Mouse (Mus musculus): ENCODE results near the gene Ppp5c. TPM values are rescaled to one million over a fixed set of nuclear protein-coding genes. Genes with fewer than 3 reads are reported as not detected.
"Not testable (repeated sequence)": the region's sequence is repeated elsewhere in the genome, so short reads cannot be mapped to it uniquely, and the experiment has no call there.

Gene Ppp5c
- 100 to 1,000 TPM; 148 to 155 TPM for total RNA-seq (2021)
- long read RNA-seq, experiment 1, transcript Ppp5c-201 (13 exons, 2,072 nt), result major isoform, 109 of 136 reads
- long read RNA-seq, experiment 1, partial matches to known transcripts, result 5 of 136 reads
- long read RNA-seq, experiment 1, other reads (novel, unspliced or antisense), result 21 of 136 reads
- long read RNA-seq, experiment 2, transcript Ppp5c-201 (13 exons, 2,072 nt), result major isoform, 151 of 192 reads
- long read RNA-seq, experiment 2, partial matches to known transcripts, result 10 of 192 reads
- long read RNA-seq, experiment 2, other reads (novel, unspliced or antisense), result 29 of 192 reads

GRCm38 (mm10) chr7:17027588-17028343 lies at the start of gene Ppp5c:
Ppp5c (minus strand) TSS chr7:17027924.
- peak within 1 kb of the TSS; percentile 95 for H3K4me3 ChIP-seq
- peak within 1 kb of the TSS; percentile 99 for H3K27ac ChIP-seq
- DNase-seq (ENCODE audit: low spot score in 2 of 2), result peak; percentile 81 to 88
- TF ChIP-seq CTCF (conservative IDR thresholded peaks at IDR 0.05), result peak; percentile 1; the same call in 1 of the 2 replicates

DNA sequence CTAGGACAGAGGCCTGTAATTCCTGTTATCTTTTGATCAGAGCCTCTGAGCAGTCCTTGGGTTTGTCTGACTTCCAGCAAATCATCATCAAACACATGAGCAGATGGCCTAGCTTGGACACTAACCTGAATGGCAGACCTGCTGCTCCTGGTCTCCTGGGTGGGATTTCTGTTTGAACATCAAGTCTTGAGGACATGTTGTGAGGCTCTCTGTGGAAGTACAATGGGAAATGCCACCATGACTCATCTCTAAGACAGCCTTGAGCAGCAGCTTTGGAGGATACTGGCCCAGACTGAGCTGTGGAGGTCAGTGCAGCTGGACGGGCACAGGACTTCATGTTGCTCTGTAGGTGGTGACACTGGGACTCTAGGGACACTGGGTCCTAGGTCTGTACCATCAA lies 48.8 kb upstream of the Ppp5c start:
- no peak overlapping the region for H3K27ac ChIP-seq

DNA sequence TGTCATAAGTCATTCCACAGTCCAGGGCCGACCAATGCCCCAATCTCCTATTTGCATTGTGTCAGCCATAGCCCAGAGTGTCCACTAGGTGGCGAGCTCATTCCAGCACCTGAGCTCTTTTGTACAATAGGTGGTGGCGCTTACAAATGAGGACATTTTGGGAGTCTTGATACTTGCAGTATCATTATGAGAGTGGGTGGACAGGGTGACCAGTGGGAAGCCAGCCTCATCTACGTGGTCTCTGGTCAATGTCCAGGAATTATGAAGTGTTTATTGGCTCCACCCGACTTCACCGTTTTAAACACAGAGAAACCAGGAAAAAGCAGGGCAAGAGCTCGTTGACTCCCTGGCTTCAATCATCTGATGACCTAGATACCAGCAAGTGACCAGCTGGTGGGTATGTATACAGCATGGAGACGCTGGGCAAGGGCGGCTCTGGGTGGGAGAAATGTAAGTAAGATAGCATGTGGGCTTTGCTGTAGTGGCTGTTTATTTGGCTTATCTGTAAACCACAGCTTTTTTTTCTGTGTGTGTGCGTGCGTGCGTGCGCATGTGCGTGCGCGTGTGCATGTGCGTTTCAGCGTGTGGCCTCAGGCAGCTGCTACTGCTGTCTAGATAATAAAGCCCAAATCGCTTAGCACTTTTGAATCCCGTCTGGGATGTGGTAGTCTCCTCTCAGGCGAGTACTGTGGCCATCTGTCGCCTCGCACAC lies 46.3 kb upstream of the Ppp5c start, which contains the start of gene Psg16:
Psg16 (plus strand) TSS at position 137 of the 712 bp plus-strand sequence.
- Histone ChIP-seq H3K4me3 (peak within 1 kb of the TSS; percentile 44), H3K27ac (peak within 1 kb of the TSS; percentile 24; the same call in 1 of the 2 replicates)
- peak; percentile 96 for TF ChIP-seq CTCF (conservative IDR thresholded peaks at IDR 0.05)
- DNase-seq (ENCODE audit: low spot score in 2 of 2), result peak; percentile 50 to 73

More for the DNA sequence above, 48.8 kb upstream of the Ppp5c start:
- no peak for DNase-seq (ENCODE audit: low spot score in 2 of 2)
- H3K4me3 ChIP-seq, result no peak overlapping the region
- TF ChIP-seq CTCF (conservative IDR thresholded peaks at IDR 0.05), result no peak

- Histone ChIP-seq H3K27ac (no peak overlapping the region), H3K4me3 (no peak overlapping the region)
- no peak for TF ChIP-seq CTCF (conservative IDR thresholded peaks at IDR 0.05)
These were observed 45.8 kb upstream of the Ppp5c start for GRCm38 (mm10) chr7:17073513-17073903.

DNA sequence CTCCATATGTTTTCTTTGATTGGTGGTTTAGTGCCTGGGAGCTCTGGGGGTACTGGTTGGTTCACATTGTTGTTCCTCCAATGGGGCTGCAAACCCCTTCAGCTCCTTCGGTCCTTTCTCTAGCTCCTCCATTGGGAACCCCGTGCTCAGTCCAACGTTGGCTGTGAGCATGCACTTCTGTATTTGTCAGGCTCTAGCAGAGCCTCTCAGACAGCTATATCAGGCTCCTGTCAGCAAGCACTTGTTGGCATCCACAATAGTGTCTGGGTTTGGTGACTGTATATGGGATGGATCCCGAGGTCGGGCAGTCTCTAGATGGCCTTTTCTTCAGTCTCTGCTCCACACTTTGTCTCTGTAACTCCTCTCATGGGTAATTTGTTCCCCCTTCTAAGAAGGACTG lies 39.9 kb upstream of the Ppp5c start:
- not testable (repeated sequence) for DNase-seq (ENCODE audit: low spot score in 2 of 2); H3K4me3 ChIP-seq

More at GRCm38 (mm10) chr7:17073513-17073903, 45.8 kb upstream of the Ppp5c start:
- DNase-seq (ENCODE audit: low spot score in 2 of 2), result no peak

GRCm38 (mm10) chr7:17067000-17067399 lies 39.3 kb upstream of the Ppp5c start:
- no peak for DNase-seq (ENCODE audit: low spot score in 2 of 2)
- H3K4me3 ChIP-seq, result no peak overlapping the region
- TF ChIP-seq CTCF (conservative IDR thresholded peaks at IDR 0.05), result no peak
- H3K27ac ChIP-seq, result no peak overlapping the region

More for the DNA sequence above, 39.9 kb upstream of the Ppp5c start:
- not testable (repeated sequence) for H3K27ac ChIP-seq

DNA sequence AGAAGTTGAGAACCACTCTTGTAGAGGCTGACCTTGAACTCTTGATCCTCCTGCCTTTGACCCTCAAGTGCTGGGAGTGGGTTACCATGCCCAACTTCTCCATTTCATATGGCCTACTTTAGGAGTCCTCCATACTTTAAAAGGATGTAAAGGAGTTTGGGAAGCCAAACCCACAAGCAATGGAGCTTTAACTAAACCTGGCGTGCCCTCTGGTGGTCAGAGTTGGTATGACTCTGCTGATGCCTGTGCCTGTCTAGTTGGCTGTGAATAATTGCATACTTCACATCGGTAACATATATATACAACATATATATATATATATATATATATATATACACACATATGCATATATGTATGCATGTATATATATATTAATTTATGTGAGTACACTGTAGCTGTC lies 38.7 kb upstream of the Ppp5c start:
- peak; percentile 95 for TF ChIP-seq CTCF (conservative IDR thresholded peaks at IDR 0.05)
- peak; percentile 72 to 94 for DNase-seq (ENCODE audit: low spot score in 2 of 2)
- Histone ChIP-seq H3K4me3 (no peak overlapping the region), H3K27ac (no peak overlapping the region)

- TF ChIP-seq CTCF (conservative IDR thresholded peaks at IDR 0.05), result no peak
- no peak for DNase-seq (ENCODE audit: low spot score in 2 of 2)
- no peak overlapping the region for H3K4me3 ChIP-seq
- no peak overlapping the region for H3K27ac ChIP-seq
These were observed 37.9 kb upstream of the Ppp5c start for GRCm38 (mm10) chr7:17065620-17066019.

DNA sequence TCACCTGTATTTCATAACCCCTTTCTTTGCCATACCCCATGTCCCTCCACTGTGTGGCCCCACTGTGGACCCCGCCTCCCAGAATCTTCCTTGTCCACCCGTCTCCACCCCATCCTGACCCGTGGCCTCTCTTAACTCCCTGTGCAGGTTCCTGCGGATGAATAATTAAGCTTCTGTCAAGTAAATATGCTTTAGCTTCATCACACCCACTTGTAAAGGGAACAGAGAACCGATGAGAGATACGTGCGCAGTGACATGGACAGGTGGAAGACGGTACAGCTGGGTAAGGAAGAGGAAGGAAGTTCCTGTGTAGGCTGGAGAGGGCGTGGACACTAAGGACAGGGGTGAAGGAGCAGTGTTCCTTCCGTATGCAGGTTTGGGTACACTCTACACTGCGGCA lies 35.1 kb upstream of the Ppp5c start:
- DNase-seq (ENCODE audit: low spot score in 2 of 2), result no peak
- Histone ChIP-seq H3K4me3 (peak overlapping the region; percentile 47), H3K27ac (peak overlapping the region; percentile 94; the same call in 1 of the 2 replicates)
- TF ChIP-seq CTCF (conservative IDR thresholded peaks at IDR 0.05), result no peak

DNA sequence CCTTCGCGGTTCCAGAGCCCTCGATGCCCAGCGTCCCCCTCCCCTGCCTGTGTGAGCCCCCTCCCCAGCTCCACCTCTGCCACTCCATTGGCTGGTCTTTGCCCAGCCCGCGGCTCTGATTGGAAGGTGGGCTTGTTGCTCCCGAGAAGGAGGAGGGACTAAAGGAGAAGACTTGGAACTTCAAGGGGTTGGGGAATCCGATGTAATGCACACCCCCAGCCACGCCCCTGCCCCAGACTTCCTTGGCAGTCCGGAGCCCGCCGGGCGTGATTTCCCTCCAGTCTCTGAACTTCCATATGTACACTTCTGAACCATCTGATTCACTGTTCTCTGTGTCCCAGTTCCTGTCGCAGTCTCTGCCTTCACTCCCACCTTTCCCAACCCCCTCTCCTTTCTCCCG lies 34.7 kb upstream of the Ppp5c start, which contains the start of gene Hif3a:
Hif3a (minus strand) TSS at position 39 of the 400 bp plus-strand sequence.
- peak; percentile 42 to 51 for DNase-seq (ENCODE audit: low spot score in 2 of 2)
- H3K27ac ChIP-seq, result peak within 1 kb of the TSS; percentile 94
- no peak for TF ChIP-seq CTCF (conservative IDR thresholded peaks at IDR 0.05)
- peak within 1 kb of the TSS; percentile 47 for H3K4me3 ChIP-seq

- peak in 1 of 2 experiments; percentile 37 for DNase-seq (ENCODE audit: low spot score in 2 of 2)
- peak overlapping the region; percentile 47 for H3K4me3 ChIP-seq
These were observed 33.3 kb upstream of the Ppp5c start for GRCm38 (mm10) chr7:17060782-17061605.

More at GRCm38 (mm10) chr7:17060782-17061605, 33.3 kb upstream of the Ppp5c start:
- TF ChIP-seq CTCF (conservative IDR thresholded peaks at IDR 0.05), result peak; percentile 68
- H3K27ac ChIP-seq, result peak overlapping the region; percentile 94
